8 mouse cellular contexts compared by ENCODE assay signal in the genomic region with DNA sequence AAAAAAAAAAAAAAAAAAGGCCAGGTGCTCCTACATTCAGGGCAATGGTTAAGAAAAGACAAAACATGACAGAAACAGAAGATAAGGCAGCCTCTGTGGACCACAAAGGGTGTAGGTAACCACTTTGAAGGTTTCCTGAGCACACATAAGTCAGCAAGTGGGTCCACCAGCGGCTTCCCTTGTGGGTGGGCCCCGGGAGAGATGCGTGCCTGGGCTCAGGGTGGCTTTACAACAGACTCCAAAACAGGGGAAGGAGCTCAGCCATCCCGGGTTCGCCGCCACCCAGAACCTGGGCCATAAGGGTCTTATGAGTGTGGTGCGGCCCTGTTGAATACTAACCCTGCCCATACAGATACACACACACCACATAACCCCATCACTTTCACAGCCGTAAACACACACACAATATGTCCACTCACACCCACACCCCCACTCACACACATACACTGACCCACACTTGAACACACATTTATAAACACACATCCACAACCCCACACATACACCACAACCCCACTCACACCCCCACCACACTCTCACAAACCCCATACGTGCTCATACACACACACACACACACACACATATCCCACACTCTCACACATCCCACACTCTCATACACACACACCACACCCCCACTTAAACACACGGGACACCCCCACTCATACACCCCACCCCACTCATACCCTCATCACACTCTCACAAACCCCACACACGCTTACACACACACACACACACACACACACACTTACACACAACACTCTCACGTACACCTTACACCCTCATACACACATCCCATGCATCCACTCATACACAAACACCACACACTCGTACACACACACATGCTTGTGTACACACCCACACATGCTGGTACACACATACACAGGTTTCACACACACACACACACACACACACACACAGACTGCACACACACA. TPM values are rescaled to one million over a fixed set of nuclear protein-coding genes. Genes with fewer than 3 reads are reported as not detected.
DNase-seq lines count a peak whose midpoint lies in the region; ATAC-seq and TF ChIP-seq lines count a peak whose summit lies in the region.

No protein-coding gene starts in this region.

- H3K9ac ChIP-seq in hindbrain, embryonic 13.5 days: no peak overlapping the region
- H3K9ac ChIP-seq in midbrain, embryonic 13.5 days (replicated peaks): no peak overlapping the region

- H3K4me1 ChIP-seq in cerebellum, adult 2 months (ENCODE audit: control insufficient read depth, insufficient read depth, low read length): peaks cover 2% of the 10 kb centered on the region
- peaks cover 21% of the 10 kb centered on the region for H3K4me1 ChIP-seq in hindbrain, embryonic 13.5 days (replicated peaks)
- peaks cover 25% of the 10 kb centered on the region for H3K4me1 ChIP-seq in midbrain, embryonic 13.5 days (replicated peaks)

- peak overlapping the region; percentile 51 for H3K27ac ChIP-seq in cerebellum, adult 2 months (ENCODE audit: insufficient read depth, low read length)
- no peak overlapping the region for H3K27ac ChIP-seq in hindbrain, embryonic 13.5 days
- H3K27ac ChIP-seq in midbrain, embryonic 13.5 days: no peak overlapping the region

- H3K36me3 ChIP-seq in hindbrain, embryonic 13.5 days: no peaks in the 10 kb centered on the region
- no peaks in the 10 kb centered on the region for H3K36me3 ChIP-seq in midbrain, embryonic 13.5 days

- peak; percentile 85 for ATAC-seq in hindbrain, embryonic 13.5 days (ENCODE audit: low FRiP score)
- peak; percentile 86 for ATAC-seq in midbrain, embryonic 13.5 days

- 76% methylated on average over 13 of the region's 13 CpGs for WGBS in cerebellum, adult 2 months
- 82% methylated on average over 13 of the region's 13 CpGs for WGBS in hindbrain, embryonic 13.5 days
- WGBS in midbrain, embryonic 13.5 days: 80% methylated on average over 13 of the region's 13 CpGs

- TF ChIP-seq CTCF in cerebellum, adult 2 months (IDR thresholded peaks at IDR 0.05; ENCODE audit: borderline replicate concordance, insufficient read depth, low read depth, low read length): no peak

- TF ChIP-seq POLR2A in cerebellum, adult 2 months (IDR thresholded peaks at IDR 0.05; ENCODE audit: borderline replicate concordance, insufficient read depth, low read length): no peak

- peak overlapping the region; percentile 26; the same call in 1 of the 2 replicates for H3K4me2 ChIP-seq in hindbrain, embryonic 13.5 days
- H3K4me2 ChIP-seq in midbrain, embryonic 13.5 days (replicated peaks): peak overlapping the region; percentile 99

- no peaks in the 10 kb centered on the region for H3K9me3 ChIP-seq in hindbrain, embryonic 13.5 days
- H3K9me3 ChIP-seq in midbrain, embryonic 13.5 days: no peaks in the 10 kb centered on the region

- no peaks in the 10 kb centered on the region for H3K27me3 ChIP-seq in cerebellum, adult 2 months (ENCODE audit: control insufficient read depth, insufficient read depth, low read length)
- no peaks in the 10 kb centered on the region for H3K27me3 ChIP-seq in hindbrain, embryonic 13.5 days
- no peaks in the 10 kb centered on the region; the same call in 1 of the 2 replicates for H3K27me3 ChIP-seq in midbrain, embryonic 13.5 days

- DNase-seq in cerebellum, adult 2 months: no peak
- no peak for DNase-seq in cerebellum, adult 18-20 months
- peak; percentile 34 for DNase-seq in T-cell, adult 2 months (ENCODE audit: low spot score)
- no peak for DNase-seq in right cerebral cortex, postnatal 14 days
- DNase-seq in Muller cell, postnatal 12 days (ENCODE audit: inconsistent ontology term): no peak
- no peak for DNase-seq in right cerebral cortex, postnatal 25 days

- peak overlapping the region; percentile 74 for H3K4me3 ChIP-seq in cerebellum, adult 2 months (replicated peaks; ENCODE audit: insufficient read depth, low read depth, low read length)
- H3K4me3 ChIP-seq in hindbrain, embryonic 13.5 days: peak overlapping the region; percentile 100; the same call in 1 of the 2 replicates
- H3K4me3 ChIP-seq in midbrain, embryonic 13.5 days (replicated peaks): peak overlapping the region; percentile 87; the same call in 1 of the 2 replicates

RNA-seq across cellular contexts. Expression of a gene that starts 0.7 kb away (rescaled TPM):
- polyA plus RNA-seq in cerebellum, adult 2 months (2012; rRNA removed): 73.2 and 77.0 TPM in 2 replicates
- 84.3 and 86.5 TPM in 2 replicates for polyA plus RNA-seq in hindbrain, embryonic 13.5 days (2015; fragmentation: Nextera tagmentation; extraction: Ambion mirVana)
- polyA plus RNA-seq in midbrain, embryonic 13.5 days (2015; fragmentation: Nextera tagmentation; extraction: Ambion mirVana): 88.0 and 89.2 TPM in 2 replicates

RNA-seq across cellular contexts. Expression of a gene that starts 56.0 kb away (rescaled TPM):
- 42.7 and 43.3 TPM in 2 replicates for polyA plus RNA-seq in cerebellum, adult 2 months (2012; rRNA removed)
- 35.9 and 36.7 TPM in 2 replicates for polyA plus RNA-seq in hindbrain, embryonic 13.5 days (2015; fragmentation: Nextera tagmentation; extraction: Ambion mirVana)
- polyA plus RNA-seq in midbrain, embryonic 13.5 days (2015; fragmentation: Nextera tagmentation; extraction: Ambion mirVana): 34.7 and 38.0 TPM in 2 replicates
